Mouse (Mus musculus) heart, embryonic 16.5 days (tissue): Measurements from ENCODE around the gene Tpsab1. TPM values are rescaled to one million over a fixed set of nuclear protein-coding genes. Genes with fewer than 3 reads are reported as not detected.

ENCODE experiments used
- ATAC-seq: fragments of 200-750 bp; cut with Nextera tagmentation; replicated peaks from 2 replicates; pipeline ENCODE4 v1.8.0; 2017; ENCODE audit warnings: moderate number of reproducible peaks; ENCODE audit not compliant: insufficient read depth, low FRiP score; ENCODE audit errors: extremely low read depth
- H3K27ac ChIP-seq: fragments of 300-500 bp; sonication (generic); 2 replicates; pipeline ENCODE4 v1.5.1; 2014; ENCODE audit warnings: mild to moderate bottlenecking, low read length, control low read depth, moderate library complexity
- H3K27me3 ChIP-seq: fragments of 300-500 bp; sonication (generic); 2 replicates; pipeline ENCODE4 v1.6.1; 2014; ENCODE audit warnings: low read length, mixed read lengths; ENCODE audit not compliant: control insufficient read depth, insufficient read depth
- H3K36me3 ChIP-seq: fragments of 300-500 bp; sonication (generic); 2 replicates; pipeline ENCODE4 v1.6.1; 2014; ENCODE audit not compliant: control insufficient read depth, insufficient read depth
- H3K4me1 ChIP-seq: fragments of 300-500 bp; sonication (generic); 2 replicates; pipeline ENCODE4 v1.6.1; 2014; ENCODE audit warnings: low read length, mixed read lengths; ENCODE audit not compliant: control insufficient read depth, insufficient read depth
- H3K4me2 ChIP-seq: fragments of 300-500 bp; sonication (generic); 2 replicates; pipeline ENCODE4 v1.6.1; 2014; ENCODE audit warnings: low read depth, mild to moderate bottlenecking, control low read depth, low read length
- H3K4me3 ChIP-seq: fragments of 300-500 bp; sonication (generic); 2 replicates; pipeline ENCODE4 v1.5.1; 2014; ENCODE audit warnings: mild to moderate bottlenecking, control low read depth, low read length
- H3K9ac ChIP-seq: fragments of 300-500 bp; sonication (generic); 2 replicates; pipeline ENCODE4 v1.6.1; 2014; ENCODE audit warnings: low read length, control low read depth
- H3K9me3 ChIP-seq: fragments of 300-500 bp; sonication (generic); replicated peaks from 2 replicates; pipeline ENCODE4 v1.6.1; 2016; ENCODE audit warnings: low read length; ENCODE audit not compliant: control insufficient read depth
- WGBS: fragments of 180-500 bp; shearing (Covaris S2); extraction: QIAGEN DNeasy Blood & Tissue Kit; methylation state at CpG from one replicate; pipeline ENCODE4 v1.1.7; 2014; 5-methylcytosine and 5-hydroxymethylcytosine counted together
- polyA plus RNA-seq: library from polyadenylated mRNA; unstranded; fragments of >200 nt; fragmentation: Nextera tagmentation; extraction: Ambion mirVana; gene quantifications from 2 replicates; pipeline ENCODE4 v1.2.1, GENCODE M21; 2015

Gene Tpsab1
- polyA plus RNA-seq, 1 experiment from 2014 or later = 0.41 TPM

DNA sequence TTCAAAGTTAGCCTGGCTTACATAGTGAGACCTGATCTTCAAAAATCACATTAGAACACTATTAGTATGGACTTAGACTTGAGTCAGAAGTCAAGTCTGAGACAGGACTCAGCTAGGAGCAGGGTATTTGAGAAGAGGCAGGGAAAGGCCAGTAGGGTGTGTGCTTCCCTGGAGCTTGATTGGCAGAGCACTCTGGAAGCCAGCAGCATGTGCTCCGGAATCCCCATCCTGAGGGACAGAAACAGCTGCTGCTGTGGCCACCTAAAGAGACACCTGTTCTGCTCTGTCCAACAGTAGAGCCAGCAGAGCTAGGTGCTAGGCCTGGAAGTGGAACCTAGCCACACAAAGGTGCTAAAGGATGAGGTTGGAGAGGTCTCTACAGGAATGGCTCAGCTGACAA, 51.3 kb downstream of the Tpsab1 start:
- Histone ChIP-seq H3K27me3 (peaks cover 9% of the 10 kb centered on the region), H3K4me1 (no peaks in the 10 kb centered on the region), H3K4me2 (no peak overlapping the region), H3K4me3 (no peak overlapping the region), H3K36me3 (no peaks in the 10 kb centered on the region), H3K9me3 (no peaks in the 10 kb centered on the region), H3K27ac (no peak overlapping the region), H3K9ac (no peak overlapping the region)
- 55% methylated on average over 1 of the region's 1 CpGs for WGBS
- no peak for ATAC-seq

- WGBS = 35% methylated on average over 5 of the region's 5 CpGs
- Histone ChIP-seq H3K9ac (no peak overlapping the region), H3K4me3 (no peak overlapping the region), H3K27me3 (peaks cover 7% of the 10 kb centered on the region), H3K4me1 (no peaks in the 10 kb centered on the region), H3K4me2 (no peak overlapping the region), H3K9me3 (no peaks in the 10 kb centered on the region), H3K36me3 (no peaks in the 10 kb centered on the region), H3K27ac (no peak overlapping the region)
- ATAC-seq = no peak
Measured at GRCm38 (mm10) chr17:25293495-25293894, 51.9 kb downstream of the Tpsab1 start.

Other genes starting within 250 kb of the Tpsab1 start
- 31.3 and 31.7 TPM in 2 replicates for gene Telo2, start 229.6 kb downstream of the Tpsab1 start, polyA plus RNA-seq
- gene Ptx4, start 224.8 kb downstream of the Tpsab1 start, polyA plus RNA-seq = 0.20 and 0.24 TPM in 2 replicates
- 16.1 and 19.2 TPM in 2 replicates for gene Clcn7, start 212.2 kb downstream of the Tpsab1 start, polyA plus RNA-seq
- not detected in 2 replicates for gene Ccdc154, start 183.1 kb downstream of the Tpsab1 start, polyA plus RNA-seq
- 0.32 and 0.95 TPM in 2 replicates for gene Gm38655, start 170.1 kb downstream of the Tpsab1 start, polyA plus RNA-seq
- gene BC003965, start 161.0 kb downstream of the Tpsab1 start, polyA plus RNA-seq = 27.0 and 29.6 TPM in 2 replicates
- 5.4 and 6.1 TPM in 2 replicates for gene Unkl, start 157.2 kb downstream of the Tpsab1 start, polyA plus RNA-seq
- 23.8 and 25.7 TPM in 2 replicates for gene Gnptg, start 105.4 kb downstream of the Tpsab1 start, polyA plus RNA-seq
- 26.9 and 31.0 TPM in 2 replicates for gene Tsr3, start 105.4 kb downstream of the Tpsab1 start, polyA plus RNA-seq
- 1.4 and 2.5 TPM in 2 replicates for gene Baiap3, start 89.2 kb downstream of the Tpsab1 start, polyA plus RNA-seq
- gene Ube2i, start 70.9 kb downstream of the Tpsab1 start, polyA plus RNA-seq = 345 and 358 TPM in 2 replicates
- gene Prss34, start 47.2 kb downstream of the Tpsab1 start, polyA plus RNA-seq = 0.80 and 0.84 TPM in 2 replicates
- not detected in 2 replicates for gene Prss28, start 36.9 kb downstream of the Tpsab1 start, polyA plus RNA-seq
- not detected in 2 replicates for gene Prss29, start 26.9 kb downstream of the Tpsab1 start, polyA plus RNA-seq
- gene Tpsb2, start 20.7 kb upstream of the Tpsab1 start, polyA plus RNA-seq = 11.0 and 11.7 TPM in 2 replicates
- 0.56 and 0.76 TPM in 2 replicates for gene Tpsg1, start 23.7 kb upstream of the Tpsab1 start, polyA plus RNA-seq
- gene Cacna1h, start 88.2 kb upstream of the Tpsab1 start, polyA plus RNA-seq = 4.5 and 5.4 TPM in 2 replicates
- 0.81 and 1.5 TPM in 2 replicates for gene Tekt4, start 109.1 kb upstream of the Tpsab1 start, polyA plus RNA-seq
- 0.07 and 0.12 TPM in 2 replicates for gene Sstr5, start 151.7 kb upstream of the Tpsab1 start, polyA plus RNA-seq
- 0.54 and 0.82 TPM in 2 replicates for gene Sox8, start 225.1 kb upstream of the Tpsab1 start, polyA plus RNA-seq
- 36.9 and 39.8 TPM in 2 replicates for gene Lmf1, start 233.5 kb upstream of the Tpsab1 start, polyA plus RNA-seq